Mouse (Mus musculus): Measurements from ENCODE around the gene Cfap44. TPM values are rescaled to one million over a fixed set of nuclear protein-coding genes. Genes with fewer than 3 reads are reported as not detected.

Gene Cfap44
- polyA plus RNA-seq, 1 experiment from 2014 or later, result 2.9 TPM

GRCm38 (mm10) chr16:44380006-44380405 lies 14.6 kb upstream of the Cfap44 start:
- no peak for ATAC-seq
- no peaks in the 10 kb centered on the region for H3K27me3 ChIP-seq (replicated peaks; ENCODE audit: control insufficient read depth, insufficient read depth, low read length)
- no peaks in the 10 kb centered on the region for H3K36me3 ChIP-seq (ENCODE audit: control insufficient read depth, insufficient read depth)
- 33% methylated on average over 4 of the region's 4 CpGs for WGBS
- no peak overlapping the region for H3K4me2 ChIP-seq (ENCODE audit: low read length)
- H3K9ac ChIP-seq (replicated peaks; ENCODE audit: low read depth, low read length), result no peak overlapping the region
- no peaks in the 10 kb centered on the region for H3K9me3 ChIP-seq (ENCODE audit: control insufficient read depth, low read length)
- H3K27ac ChIP-seq (ENCODE audit: low read length), result no peak overlapping the region
- peaks cover 15% of the 10 kb centered on the region for H3K4me1 ChIP-seq (replicated peaks; ENCODE audit: control insufficient read depth, insufficient read depth, low read length)
- no peak overlapping the region for H3K4me3 ChIP-seq (replicated peaks; ENCODE audit: low read length)

GRCm38 (mm10) chr16:44381578-44381977 lies 13.0 kb upstream of the Cfap44 start:
- Histone ChIP-seq H3K4me3 (replicated peaks; ENCODE audit: low read length) (no peak overlapping the region), H3K27me3 (replicated peaks; ENCODE audit: control insufficient read depth, insufficient read depth, low read length) (no peaks in the 10 kb centered on the region), H3K4me2 (ENCODE audit: low read length) (no peak overlapping the region), H3K36me3 (ENCODE audit: control insufficient read depth, insufficient read depth) (no peaks in the 10 kb centered on the region), H3K9me3 (ENCODE audit: control insufficient read depth, low read length) (no peaks in the 10 kb centered on the region), H3K27ac (ENCODE audit: low read length) (no peak overlapping the region), H3K4me1 (replicated peaks; ENCODE audit: control insufficient read depth, insufficient read depth, low read length) (peaks cover 15% of the 10 kb centered on the region), H3K9ac (replicated peaks; ENCODE audit: low read depth, low read length) (no peak overlapping the region)
- ATAC-seq, result no peak
- WGBS, result 6% methylated on average over 4 of the region's 5 CpGs

GRCm38 (mm10) chr16:44383549-44383948 lies 11.0 kb upstream of the Cfap44 start:
- Histone ChIP-seq H3K36me3 (ENCODE audit: control insufficient read depth, insufficient read depth) (no peaks in the 10 kb centered on the region), H3K4me3 (replicated peaks; ENCODE audit: low read length) (no peak overlapping the region), H3K4me1 (replicated peaks; ENCODE audit: control insufficient read depth, insufficient read depth, low read length) (peaks cover 15% of the 10 kb centered on the region), H3K4me2 (ENCODE audit: low read length) (no peak overlapping the region), H3K27ac (ENCODE audit: low read length) (no peak overlapping the region), H3K9ac (replicated peaks; ENCODE audit: low read depth, low read length) (no peak overlapping the region), H3K27me3 (replicated peaks; ENCODE audit: control insufficient read depth, insufficient read depth, low read length) (no peaks in the 10 kb centered on the region), H3K9me3 (ENCODE audit: control insufficient read depth, low read length) (no peaks in the 10 kb centered on the region)
- WGBS, result 9% methylated on average over 2 of the region's 2 CpGs
- peak; percentile 92 for ATAC-seq

- H3K9me3 ChIP-seq (ENCODE audit: control insufficient read depth, low read length), result no peaks in the 10 kb centered on the region
- no peak overlapping the region for H3K9ac ChIP-seq (replicated peaks; ENCODE audit: low read depth, low read length)
- no peaks in the 10 kb centered on the region for H3K36me3 ChIP-seq (ENCODE audit: control insufficient read depth, insufficient read depth)
- WGBS, result 56% methylated on average over 1 of the region's 1 CpGs
- no peak overlapping the region for H3K4me3 ChIP-seq (replicated peaks; ENCODE audit: low read length)
- no peaks in the 10 kb centered on the region for H3K27me3 ChIP-seq (replicated peaks; ENCODE audit: control insufficient read depth, insufficient read depth, low read length)
- ATAC-seq, result no peak
- H3K27ac ChIP-seq (ENCODE audit: low read length), result no peak overlapping the region
- no peak overlapping the region for H3K4me2 ChIP-seq (ENCODE audit: low read length)
- peaks cover 15% of the 10 kb centered on the region for H3K4me1 ChIP-seq (replicated peaks; ENCODE audit: control insufficient read depth, insufficient read depth, low read length)
Observed at GRCm38 (mm10) chr16:44384251-44384650, 10.3 kb upstream of the Cfap44 start.

GRCm38 (mm10) chr16:44391877-44392548 lies 2.6 kb upstream of the Cfap44 start:
- Histone ChIP-seq H3K27me3 (replicated peaks; ENCODE audit: control insufficient read depth, insufficient read depth, low read length) (no peaks in the 10 kb centered on the region), H3K9me3 (ENCODE audit: control insufficient read depth, low read length) (0 out of 2 replicates have a peak, but pooled peaks cover 2% of the 10 kb centered on the region), H3K4me2 (ENCODE audit: low read length) (no peak overlapping the region), H3K4me1 (replicated peaks; ENCODE audit: control insufficient read depth, insufficient read depth, low read length) (peaks cover 13% of the 10 kb centered on the region), H3K27ac (ENCODE audit: low read length) (no peak overlapping the region), H3K9ac (replicated peaks; ENCODE audit: low read depth, low read length) (no peak overlapping the region), H3K4me3 (replicated peaks; ENCODE audit: low read length) (no peak overlapping the region), H3K36me3 (ENCODE audit: control insufficient read depth, insufficient read depth) (peaks cover 2% of the 10 kb centered on the region; the same call in 1 of the 2 replicates)
- 43% methylated on average over 9 of the region's 9 CpGs for WGBS
- no peak; the same call in 1 of the 2 replicates for ATAC-seq

GRCm38 (mm10) chr16:44404933-44405332 lies 10.3 kb downstream of the Cfap44 start:
- no peak overlapping the region for H3K9ac ChIP-seq (replicated peaks; ENCODE audit: low read depth, low read length)
- no peak overlapping the region for H3K4me2 ChIP-seq (ENCODE audit: low read length)
- H3K27ac ChIP-seq (ENCODE audit: low read length), result no peak overlapping the region
- ATAC-seq, result no peak
- H3K27me3 ChIP-seq (replicated peaks; ENCODE audit: control insufficient read depth, insufficient read depth, low read length), result no peaks in the 10 kb centered on the region
- 97% methylated on average over 5 of the region's 5 CpGs for WGBS
- no peaks in the 10 kb centered on the region for H3K9me3 ChIP-seq (ENCODE audit: control insufficient read depth, low read length)
- H3K36me3 ChIP-seq (ENCODE audit: control insufficient read depth, insufficient read depth), result no peaks in the 10 kb centered on the region
- H3K4me3 ChIP-seq (replicated peaks; ENCODE audit: low read length), result no peak overlapping the region
- no peaks in the 10 kb centered on the region for H3K4me1 ChIP-seq (replicated peaks; ENCODE audit: control insufficient read depth, insufficient read depth, low read length)

GRCm38 (mm10) chr16:44407211-44407610 lies 12.6 kb downstream of the Cfap44 start:
- no peaks in the 10 kb centered on the region for H3K36me3 ChIP-seq (ENCODE audit: control insufficient read depth, insufficient read depth)
- no peaks in the 10 kb centered on the region for H3K27me3 ChIP-seq (replicated peaks; ENCODE audit: control insufficient read depth, insufficient read depth, low read length)
- 89% methylated on average over 5 of the region's 5 CpGs for WGBS
- H3K4me3 ChIP-seq (replicated peaks; ENCODE audit: low read length), result no peak overlapping the region
- H3K27ac ChIP-seq (ENCODE audit: low read length), result no peak overlapping the region
- ATAC-seq, result no peak
- no peak overlapping the region for H3K9ac ChIP-seq (replicated peaks; ENCODE audit: low read depth, low read length)
- H3K4me2 ChIP-seq (ENCODE audit: low read length), result no peak overlapping the region
- no peaks in the 10 kb centered on the region for H3K4me1 ChIP-seq (replicated peaks; ENCODE audit: control insufficient read depth, insufficient read depth, low read length)
- H3K9me3 ChIP-seq (ENCODE audit: control insufficient read depth, low read length), result no peaks in the 10 kb centered on the region

GRCm38 (mm10) chr16:44408290-44408689 lies 13.7 kb downstream of the Cfap44 start:
- Histone ChIP-seq H3K9ac (replicated peaks; ENCODE audit: low read depth, low read length) (no peak overlapping the region), H3K36me3 (ENCODE audit: control insufficient read depth, insufficient read depth) (no peaks in the 10 kb centered on the region), H3K4me2 (ENCODE audit: low read length) (no peak overlapping the region), H3K4me1 (replicated peaks; ENCODE audit: control insufficient read depth, insufficient read depth, low read length) (no peaks in the 10 kb centered on the region), H3K9me3 (ENCODE audit: control insufficient read depth, low read length) (no peaks in the 10 kb centered on the region), H3K27ac (ENCODE audit: low read length) (no peak overlapping the region), H3K27me3 (replicated peaks; ENCODE audit: control insufficient read depth, insufficient read depth, low read length) (no peaks in the 10 kb centered on the region), H3K4me3 (replicated peaks; ENCODE audit: low read length) (no peak overlapping the region)
- no peak for ATAC-seq
- WGBS, result 86% methylated on average over 2 of the region's 2 CpGs

- no peaks in the 10 kb centered on the region for H3K4me1 ChIP-seq (replicated peaks; ENCODE audit: control insufficient read depth, insufficient read depth, low read length)
- H3K27ac ChIP-seq (ENCODE audit: low read length), result no peak overlapping the region
- H3K4me3 ChIP-seq (replicated peaks; ENCODE audit: low read length), result no peak overlapping the region
- H3K4me2 ChIP-seq (ENCODE audit: low read length), result no peak overlapping the region
- no peak for ATAC-seq
- no peak overlapping the region for H3K9ac ChIP-seq (replicated peaks; ENCODE audit: low read depth, low read length)
- WGBS, result 56% methylated on average over 6 of the region's 6 CpGs
- no peaks in the 10 kb centered on the region for H3K9me3 ChIP-seq (ENCODE audit: control insufficient read depth, low read length)
- H3K36me3 ChIP-seq (ENCODE audit: control insufficient read depth, insufficient read depth), result no peaks in the 10 kb centered on the region
- H3K27me3 ChIP-seq (replicated peaks; ENCODE audit: control insufficient read depth, insufficient read depth, low read length), result no peaks in the 10 kb centered on the region
Observed at GRCm38 (mm10) chr16:44410176-44410575, 15.6 kb downstream of the Cfap44 start.

- Histone ChIP-seq H3K9ac (replicated peaks; ENCODE audit: low read depth, low read length) (no peak overlapping the region), H3K9me3 (ENCODE audit: control insufficient read depth, low read length) (no peaks in the 10 kb centered on the region)
- ATAC-seq, result no peak
Observed at GRCm38 (mm10) chr16:44417596-44417995, 23.0 kb downstream of the Cfap44 start.

More at GRCm38 (mm10) chr16:44417596-44417995, 23.0 kb downstream of the Cfap44 start:
- H3K4me3 ChIP-seq (replicated peaks; ENCODE audit: low read length), result no peak overlapping the region
- H3K36me3 ChIP-seq (ENCODE audit: control insufficient read depth, insufficient read depth), result no peaks in the 10 kb centered on the region
- no peak overlapping the region for H3K27ac ChIP-seq (ENCODE audit: low read length)
- H3K4me2 ChIP-seq (ENCODE audit: low read length), result no peak overlapping the region
- no peaks in the 10 kb centered on the region for H3K4me1 ChIP-seq (replicated peaks; ENCODE audit: control insufficient read depth, insufficient read depth, low read length)
- H3K27me3 ChIP-seq (replicated peaks; ENCODE audit: control insufficient read depth, insufficient read depth, low read length), result no peaks in the 10 kb centered on the region
- WGBS, result 66% methylated on average over 8 of the region's 8 CpGs
